Mouse (Mus musculus): ENCODE measurements at regions not wholly inside any gene's neighbourhood (a gene's known extent, or its start where the extent isn't known, plus 50 kb on each side); places are given as distances from the start of the nearest gene placed in this dataset.

DNA sequence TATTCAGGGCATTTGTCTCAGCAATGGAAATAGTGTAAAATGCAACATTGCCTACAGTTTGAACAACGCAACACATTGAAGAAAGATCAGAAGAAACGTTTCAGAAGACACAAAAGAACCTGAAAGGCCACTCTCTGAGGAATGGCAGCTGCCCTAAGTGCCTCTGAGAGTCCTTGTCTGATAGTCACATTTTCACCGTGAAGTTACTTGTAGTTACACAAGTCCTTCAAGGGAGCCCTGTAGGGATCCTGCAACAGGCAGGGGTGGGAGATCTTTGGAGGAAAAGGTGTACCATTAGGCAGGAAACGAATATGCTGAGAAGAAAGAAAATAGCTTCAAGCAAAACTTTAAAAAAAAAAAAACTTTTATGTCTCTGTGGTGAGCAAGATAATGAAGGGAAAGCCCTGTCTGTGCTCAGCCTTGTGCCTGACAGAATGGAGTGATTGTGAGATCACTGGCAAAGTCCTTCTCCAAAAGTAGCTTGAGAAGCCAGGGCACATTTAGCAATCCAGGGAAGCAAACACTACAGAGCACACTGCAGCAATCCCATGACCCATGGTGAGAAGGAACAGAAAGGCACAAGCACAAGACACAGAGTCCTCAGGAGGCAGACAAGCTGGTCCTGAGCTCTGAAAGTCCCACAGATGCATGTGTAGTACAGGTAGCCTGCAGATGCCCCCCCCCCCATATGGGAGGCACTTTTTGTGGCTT, 112.3 kb upstream of the Tnfaip3 start:
- no peak for TF ChIP-seq GATA1 (IDR thresholded peaks at IDR 0.05; ENCODE audit: borderline replicate concordance, low read length)
- no peak for TF ChIP-seq FLI1 (IDR thresholded peaks at IDR 0.05; ENCODE audit: low read length)
